Mouse (Mus musculus) E14TG2a.4 (cell line): ENCODE measurements at regions not wholly inside any gene's neighbourhood (a gene's known extent, or its start where the extent isn't known, plus 50 kb on each side); places are given as distances from the start of the nearest gene placed in this dataset.

ENCODE experiments used
- CTCF ChIP-seq: conservative IDR thresholded peaks from 2 replicates; pipeline ENCODE4 v1.5.1; 2014; ENCODE audit warnings: low read length
- POU5F1 ChIP-seq: IDR thresholded peaks from 2 replicates; pipeline ENCODE4 v1.6.1; 2014; ENCODE audit warnings: low read length, borderline replicate concordance

DNA sequence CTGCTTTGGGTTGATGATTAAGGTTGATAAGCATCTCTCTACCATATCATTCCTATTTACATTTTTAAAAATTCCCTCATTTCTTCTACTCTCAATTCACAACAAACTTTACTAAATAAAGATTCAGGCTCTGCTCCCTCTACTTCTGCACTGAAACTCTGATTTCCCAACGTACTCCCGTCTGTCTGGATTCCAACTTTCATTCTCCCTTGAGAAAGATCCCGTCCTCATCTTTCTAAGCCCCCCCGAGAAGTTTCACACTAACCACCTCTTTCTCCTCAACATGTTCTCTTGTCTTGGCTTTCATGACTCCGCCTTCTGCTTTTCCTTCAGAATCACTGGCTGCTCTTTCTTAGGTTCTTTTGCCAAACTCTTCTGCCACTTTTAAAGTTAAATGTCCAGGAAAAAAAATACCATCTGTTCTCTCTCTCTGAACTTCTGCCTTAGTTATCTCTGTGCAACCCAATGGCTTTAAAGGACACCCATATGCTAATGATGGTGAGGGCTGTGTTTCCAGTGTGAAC is 89.3 kb upstream of the Hmcn1 start:
- TF ChIP-seq CTCF = no peak
- TF ChIP-seq POU5F1 = no peak
